Mouse (Mus musculus) midbrain, postnatal 0 days (tissue): ENCODE data around the gene Bcas1. TPM values are rescaled to one million over a fixed set of nuclear protein-coding genes. Genes with fewer than 3 reads are reported as not detected.

Experiments
- ATAC-seq: fragments of 200-750 bp; cut with Nextera tagmentation; 2 replicates; pipeline ENCODE4 v1.8.0; 2017; ENCODE audit warnings: moderate number of reproducible peaks, mild to moderate bottlenecking, moderate TSS enrichment, moderate library complexity; ENCODE audit not compliant: low FRiP score
- DNase-seq: peaks from one replicate; pipeline ENCODE4 v3.0.0-alpha.2; 2015; ENCODE audit warnings: low spot score
- H3K27ac ChIP-seq: fragments of 300-500 bp; sonication (generic); 2 replicates; pipeline ENCODE4 v1.5.1; 2014; ENCODE audit warnings: low read depth, mild to moderate bottlenecking, low read length, mixed read lengths
- H3K27me3 ChIP-seq: fragments of 300-500 bp; sonication (generic); 2 replicates; pipeline ENCODE4 v1.6.1; 2014; ENCODE audit warnings: low read length, control low read depth, mixed read lengths; ENCODE audit not compliant: insufficient read depth
- H3K36me3 ChIP-seq: fragments of 300-500 bp; sonication (generic); 2 replicates; pipeline ENCODE4 v1.6.1; 2014; ENCODE audit warnings: low read length, control low read depth, mixed read lengths; ENCODE audit not compliant: insufficient read depth
- H3K4me1 ChIP-seq: fragments of 300-500 bp; sonication (generic); 2 replicates; pipeline ENCODE4 v1.6.1; 2014; ENCODE audit warnings: mild to moderate bottlenecking, control low read depth, antibody characterized with exemption, low read length, mixed read lengths; ENCODE audit not compliant: insufficient read depth
- H3K4me2 ChIP-seq: fragments of 300-500 bp; sonication (generic); 2 replicates; pipeline ENCODE4 v1.6.1; 2014; ENCODE audit warnings: low read depth, mild to moderate bottlenecking, low read length, mixed read lengths; ENCODE audit not compliant: poor library complexity, severe bottlenecking
- H3K4me3 ChIP-seq: fragments of 300-500 bp; sonication (generic); 2 replicates; pipeline ENCODE4 v1.5.1; 2014; ENCODE audit warnings: low read depth, mild to moderate bottlenecking, low read length, moderate library complexity
- H3K9ac ChIP-seq: fragments of 300-500 bp; sonication (generic); replicated peaks from 2 replicates; pipeline ENCODE4 v1.6.1; 2014; ENCODE audit warnings: mild to moderate bottlenecking, low read length, moderate library complexity, mixed read lengths; ENCODE audit not compliant: poor library complexity, severe bottlenecking
- H3K9me3 ChIP-seq: fragments of 300-500 bp; sonication (generic); 2 replicates; pipeline ENCODE4 v1.6.1; 2016; ENCODE audit warnings: low read length, control low read depth
- CTCF ChIP-seq: IDR thresholded peaks from 2 replicates; pipeline ENCODE4 v1.5.1; 2016; ENCODE audit warnings: antibody characterized with exemption, mild to moderate bottlenecking
- WGBS: fragments of 180-500 bp; shearing (Covaris S2); extraction: QIAGEN DNeasy Blood & Tissue Kit; methylation state at CpG from one replicate; pipeline ENCODE4 v1.1.7; 2014; 5-methylcytosine and 5-hydroxymethylcytosine counted together
- polyA plus RNA-seq: library from polyadenylated mRNA; unstranded; fragments of >200 nt; fragmentation: Nextera tagmentation; extraction: Ambion mirVana; gene quantifications from 2 replicates; pipeline ENCODE4 v1.2.1, GENCODE M21; 2015
- total RNA-seq: library from RNA; depleted of rRNA; stranded (reverse); fragments of >200 nt; gene quantifications from 2 replicates; pipeline ENCODE4 v1.2.3, GENCODE M21; 2014

The Bcas1 gene
- total and polyA plus RNA-seq, 2 experiments from 2014 or later = 7.5 to 9.6 TPM

GRCm38 (mm10) chr2:170343819-170344317, 83.8 kb downstream of the Bcas1 start:
- H3K9ac ChIP-seq = no peak overlapping the region
- ATAC-seq = peak; percentile 57; the same call in 1 of the 2 replicates
- no peaks in the 10 kb centered on the region for H3K36me3 ChIP-seq
- peak overlapping the region; percentile 62; the same call in 1 of the 2 replicates for H3K27ac ChIP-seq
- H3K4me2 ChIP-seq = no peak overlapping the region
- H3K27me3 ChIP-seq = no peaks in the 10 kb centered on the region
- no peaks in the 10 kb centered on the region for H3K9me3 ChIP-seq
- WGBS = 54% methylated on average over 10 of the region's 10 CpGs
- H3K4me3 ChIP-seq = no peak overlapping the region
- DNase-seq = no peak
- H3K4me1 ChIP-seq = no peaks in the 10 kb centered on the region
- no peak for TF ChIP-seq CTCF

DNA sequence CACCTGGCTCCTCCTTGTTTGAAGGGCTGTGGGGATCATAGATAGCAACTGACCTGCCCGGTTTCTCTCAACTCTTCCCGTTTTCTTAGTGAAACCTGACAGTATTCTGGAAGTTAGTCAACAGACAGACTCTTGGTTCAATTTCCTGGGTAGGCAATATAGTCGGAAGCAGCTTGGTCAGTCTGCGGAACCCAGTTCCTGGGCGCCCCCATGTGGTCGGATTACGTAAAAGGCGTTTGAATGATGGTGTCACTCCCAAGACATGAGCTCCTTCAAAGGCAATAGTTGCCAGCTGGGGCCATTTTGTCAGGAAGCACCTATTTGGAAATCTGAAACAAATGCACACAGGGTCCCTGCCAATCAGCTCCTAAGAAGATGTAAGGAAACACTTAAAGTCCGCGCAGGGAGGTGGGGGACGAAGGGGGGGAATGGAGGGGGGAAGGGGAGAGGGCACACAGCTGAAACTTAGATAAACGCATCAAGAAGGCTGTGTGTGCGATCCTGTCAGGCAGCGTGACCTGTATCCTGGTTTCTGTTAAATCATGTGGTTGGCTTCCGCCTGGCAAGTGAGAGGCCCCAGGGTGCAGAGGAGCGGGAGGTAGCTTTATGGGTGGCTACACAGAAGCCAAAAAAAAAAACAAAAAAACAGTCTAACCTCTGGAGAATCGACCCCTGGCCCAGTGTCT, 84.4 kb downstream of the Bcas1 start:
- H3K4me1 ChIP-seq = no peaks in the 10 kb centered on the region
- 40% methylated on average over 17 of the region's 17 CpGs for WGBS
- no peaks in the 10 kb centered on the region for H3K36me3 ChIP-seq
- H3K4me2 ChIP-seq = no peak overlapping the region
- H3K27me3 ChIP-seq = no peaks in the 10 kb centered on the region
- ATAC-seq = 0 out of 2 replicates have a peak, but pooled peaks have one; percentile 9
- peak overlapping the region; percentile 62; the same call in 1 of the 2 replicates for H3K27ac ChIP-seq
- H3K4me3 ChIP-seq = no peak overlapping the region
- TF ChIP-seq CTCF = peak; percentile 77
- H3K9ac ChIP-seq = no peak overlapping the region
- no peaks in the 10 kb centered on the region for H3K9me3 ChIP-seq
- peak; percentile 87 for DNase-seq

GRCm38 (mm10) chr2:170342312-170342830, 85.3 kb downstream of the Bcas1 start:
- Histone ChIP-seq H3K9me3 (no peaks in the 10 kb centered on the region), H3K36me3 (no peaks in the 10 kb centered on the region), H3K4me2 (no peak overlapping the region), H3K27me3 (no peaks in the 10 kb centered on the region), H3K9ac (no peak overlapping the region), H3K4me3 (no peak overlapping the region), H3K4me1 (no peaks in the 10 kb centered on the region), H3K27ac (no peak overlapping the region)
- no peak for TF ChIP-seq CTCF
- 84% methylated on average over 12 of the region's 12 CpGs for WGBS
- ATAC-seq (no peak), DNase-seq (no peak)

DNA sequence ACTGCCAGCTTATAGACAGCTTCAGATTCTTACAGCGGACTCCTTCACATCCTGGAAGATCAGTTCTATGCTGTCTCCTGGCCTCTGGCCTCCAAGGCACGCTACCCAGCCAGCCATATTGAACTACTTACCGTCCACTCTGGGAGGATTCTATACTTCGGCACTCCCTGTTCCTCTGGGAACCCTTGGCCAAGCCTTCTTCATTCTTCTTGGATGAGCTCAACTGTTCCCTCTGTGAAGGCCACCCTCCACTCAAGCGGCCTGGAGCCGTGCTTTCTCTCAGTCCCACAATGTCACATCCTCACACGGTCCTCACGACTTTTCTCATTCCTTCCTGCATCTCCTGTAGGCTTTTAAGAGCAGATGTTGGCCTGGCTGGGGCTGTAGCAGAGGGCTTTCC, 86.5 kb downstream of the Bcas1 start:
- 94% methylated on average over 8 of the region's 8 CpGs for WGBS
- no peak overlapping the region for H3K4me2 ChIP-seq
- H3K9me3 ChIP-seq = no peaks in the 10 kb centered on the region
- TF ChIP-seq CTCF = no peak
- no peaks in the 10 kb centered on the region for H3K4me1 ChIP-seq
- no peak for DNase-seq
- no peak overlapping the region for H3K9ac ChIP-seq
- no peaks in the 10 kb centered on the region for H3K27me3 ChIP-seq
- H3K36me3 ChIP-seq = no peaks in the 10 kb centered on the region
- ATAC-seq = no peak
- no peak overlapping the region for H3K4me3 ChIP-seq
- H3K27ac ChIP-seq = no peak overlapping the region

- no peak for TF ChIP-seq CTCF
- DNase-seq = no peak
- Histone ChIP-seq H3K4me1 (no peaks in the 10 kb centered on the region), H3K36me3 (no peaks in the 10 kb centered on the region), H3K9ac (no peak overlapping the region), H3K4me3 (no peak overlapping the region), H3K27me3 (no peaks in the 10 kb centered on the region), H3K4me2 (no peak overlapping the region), H3K27ac (no peak overlapping the region), H3K9me3 (no peaks in the 10 kb centered on the region)
- 85% methylated on average over 9 of the region's 9 CpGs for WGBS
- no peak for ATAC-seq
Observed at GRCm38 (mm10) chr2:170336266-170336760, 91.3 kb downstream of the Bcas1 start.

GRCm38 (mm10) chr2:170335168-170335567, 92.5 kb downstream of the Bcas1 start:
- Histone ChIP-seq H3K9ac (no peak overlapping the region), H3K4me2 (no peak overlapping the region), H3K4me3 (no peak overlapping the region), H3K27me3 (no peaks in the 10 kb centered on the region), H3K9me3 (no peaks in the 10 kb centered on the region), H3K27ac (no peak overlapping the region), H3K4me1 (no peaks in the 10 kb centered on the region), H3K36me3 (no peaks in the 10 kb centered on the region)
- TF ChIP-seq CTCF = no peak
- DNase-seq = no peak
- WGBS = 98% methylated on average over 5 of the region's 5 CpGs
- ATAC-seq = no peak
